Mouse (Mus musculus) monocyte, adult 2 months (primary cell): ENCODE measurements at regions not wholly inside any gene's neighbourhood (a gene's known extent, or its start where the extent isn't known, plus 50 kb on each side); places are given as distances from the start of the nearest gene placed in this dataset.

Source experiments
- DNase-seq, 2 experiments: peaks; one replicate each; pipeline ENCODE4 v3.0.0; 2022; ENCODE audit warnings: low spot score in 2 of 2, low read depth in 1 of 2

GRCm38 (mm10) chr8:10827560-10827959 is 180.7 kb downstream of the Irs2 start:
- no peak for DNase-seq

- DNase-seq: no peak
Measured at GRCm38 (mm10) chr8:10825981-10826380, 182.3 kb downstream of the Irs2 start.

GRCm38 (mm10) chr8:10825192-10825926 is 182.9 kb downstream of the Irs2 start:
- no peak for DNase-seq

- DNase-seq: no peak
Measured at GRCm38 (mm10) chr8:10821901-10822300, 186.4 kb downstream of the Irs2 start.

GRCm38 (mm10) chr8:10814499-10814898 is 193.8 kb downstream of the Irs2 start:
- no peak for DNase-seq

- no peak for DNase-seq
Measured at GRCm38 (mm10) chr8:10812060-10812670, 196.1 kb downstream of the Irs2 start.

- no peak for DNase-seq
Measured at GRCm38 (mm10) chr8:10807040-10807439, 201.2 kb downstream of the Irs2 start.

GRCm38 (mm10) chr8:10805405-10806151 is 202.7 kb downstream of the Irs2 start:
- no peak for DNase-seq

GRCm38 (mm10) chr8:10804974-10805373 is 203.3 kb downstream of the Irs2 start:
- no peak for DNase-seq

GRCm38 (mm10) chr8:10802003-10802402 is 206.3 kb downstream of the Irs2 start:
- DNase-seq: no peak

- DNase-seq: no peak
Measured at GRCm38 (mm10) chr8:10801580-10801979, 206.7 kb downstream of the Irs2 start.

GRCm38 (mm10) chr8:10798444-10798843 is 209.8 kb downstream of the Irs2 start:
- DNase-seq: no peak

- no peak for DNase-seq
Measured at GRCm38 (mm10) chr8:10794367-10795189, 213.7 kb downstream of the Irs2 start.

- DNase-seq: no peak
Measured at GRCm38 (mm10) chr8:10793670-10794366, 214.4 kb downstream of the Irs2 start.

- no peak for DNase-seq
Measured at GRCm38 (mm10) chr8:10788496-10789200, 219.6 kb downstream of the Irs2 start.

- no peak for DNase-seq
Measured at GRCm38 (mm10) chr8:10785801-10786200, 222.5 kb downstream of the Irs2 start.

- DNase-seq: no peak
Measured at GRCm38 (mm10) chr8:10785311-10785710, 222.9 kb downstream of the Irs2 start.

GRCm38 (mm10) chr8:10784481-10784880 is 223.8 kb downstream of the Irs2 start:
- no peak for DNase-seq

- no peak for DNase-seq
Measured at GRCm38 (mm10) chr8:10781860-10782259, 226.4 kb downstream of the Irs2 start.

- DNase-seq: no peak
Measured at GRCm38 (mm10) chr8:10779636-10780035, 228.6 kb downstream of the Irs2 start.
